Mouse (Mus musculus): Measurements from ENCODE around the gene Nfasc. TPM values are rescaled to one million over a fixed set of nuclear protein-coding genes. Genes with fewer than 3 reads are reported as not detected.

The Nfasc gene
- polyA plus RNA-seq, 1 experiment = 0.49 TPM

DNA sequence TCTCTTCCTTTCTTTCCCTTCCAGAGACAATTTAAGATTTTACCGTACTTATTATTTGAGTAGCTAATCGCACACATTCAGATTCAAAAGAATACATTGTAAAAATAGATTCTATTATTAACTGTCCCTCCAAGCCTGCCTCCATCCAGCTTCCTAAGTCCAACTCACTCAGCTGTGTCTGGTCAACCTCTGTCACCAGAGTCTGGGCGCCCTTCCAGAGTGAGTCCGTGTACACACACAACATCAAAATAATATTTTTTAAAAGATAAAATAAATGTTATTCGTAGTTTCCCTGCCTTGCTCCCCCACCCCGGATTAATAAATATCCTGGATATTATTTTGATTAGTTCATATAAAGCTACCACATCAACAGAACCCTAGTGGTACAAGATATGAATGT is 72.4 kb downstream of the Nfasc start:
- Histone ChIP-seq H3K27ac (ENCODE audit: control insufficient read depth, insufficient read depth, low read depth, low read length) (no peak overlapping the region), H3K4me1 (ENCODE audit: control insufficient read depth, insufficient read depth, low read length) (no peaks in the 10 kb centered on the region), H3K36me3 (ENCODE audit: control insufficient read depth, insufficient read depth, low read length) (no peaks in the 10 kb centered on the region), H3K4me3 (ENCODE audit: control insufficient read depth, low read depth, low read length) (no peak overlapping the region), H3K27me3 (ENCODE audit: control insufficient read depth, insufficient read depth, low read length) (no peaks in the 10 kb centered on the region)
- TF ChIP-seq CTCF (IDR thresholded peaks at IDR 0.05; ENCODE audit: control insufficient read depth, insufficient read depth, insufficient replicate concordance, low read depth, low read length) (no peak), POLR2A (IDR thresholded peaks at IDR 0.05; ENCODE audit: control insufficient read depth, low read depth, low read length) (no peak)

DNA sequence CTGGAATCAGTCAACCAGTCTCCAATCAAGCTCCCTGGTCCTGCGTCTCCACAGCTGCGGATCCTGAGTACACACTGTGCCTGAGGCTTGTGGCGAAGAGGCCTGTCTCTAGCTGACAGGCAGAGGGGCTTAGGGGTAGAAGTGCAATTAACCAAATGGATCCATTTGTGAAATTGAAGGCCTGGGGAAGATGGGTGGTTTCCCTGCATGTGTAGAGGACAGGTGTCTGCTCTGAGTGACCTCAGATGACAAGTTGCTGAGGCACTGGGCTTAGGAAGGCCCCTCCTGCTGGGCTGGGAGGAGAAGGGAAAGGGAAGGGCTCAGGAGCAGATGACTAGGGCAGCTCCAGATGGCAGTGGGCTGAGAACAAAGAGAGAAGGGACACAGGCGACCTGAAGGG is 81.2 kb downstream of the Nfasc start:
- Histone ChIP-seq H3K4me3 (ENCODE audit: control insufficient read depth, low read depth, low read length) (no peak overlapping the region), H3K27ac (ENCODE audit: control insufficient read depth, insufficient read depth, low read depth, low read length) (no peak overlapping the region)
- no peak for TF ChIP-seq POLR2A (IDR thresholded peaks at IDR 0.05; ENCODE audit: control insufficient read depth, low read depth, low read length)

DNA sequence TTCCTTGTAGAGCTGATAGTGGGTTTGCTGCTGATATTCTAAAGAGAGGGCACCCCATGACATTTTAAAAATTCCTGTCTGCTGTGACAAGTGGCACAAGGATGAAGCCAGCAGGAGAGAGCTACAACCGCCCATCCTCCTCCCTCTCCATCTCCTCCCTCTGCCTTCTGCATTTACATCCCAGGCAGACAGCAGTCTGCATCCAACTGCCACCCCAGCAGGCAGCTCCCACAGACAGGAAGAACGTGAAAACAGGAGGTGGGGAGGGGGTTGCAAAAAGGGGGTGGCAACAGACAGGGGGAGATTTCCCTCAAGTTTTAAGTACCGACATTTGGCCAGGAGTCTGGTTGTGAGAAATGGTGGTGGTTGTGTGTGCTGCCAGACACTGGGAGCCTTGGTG is 82.0 kb downstream of the Nfasc start:
- Histone ChIP-seq H3K27me3 (ENCODE audit: control insufficient read depth, insufficient read depth, low read length) (no peaks in the 10 kb centered on the region), H3K4me1 (ENCODE audit: control insufficient read depth, insufficient read depth, low read length) (no peaks in the 10 kb centered on the region), H3K27ac (ENCODE audit: control insufficient read depth, insufficient read depth, low read depth, low read length) (no peak overlapping the region), H3K4me3 (ENCODE audit: control insufficient read depth, low read depth, low read length) (no peak overlapping the region), H3K36me3 (ENCODE audit: control insufficient read depth, insufficient read depth, low read length) (no peaks in the 10 kb centered on the region)
- no peak for TF ChIP-seq CTCF (IDR thresholded peaks at IDR 0.05; ENCODE audit: control insufficient read depth, insufficient read depth, insufficient replicate concordance, low read depth, low read length)
- TF ChIP-seq POLR2A (IDR thresholded peaks at IDR 0.05; ENCODE audit: control insufficient read depth, low read depth, low read length) = no peak

More for the DNA sequence above, 81.2 kb downstream of the Nfasc start:
- no peaks in the 10 kb centered on the region for H3K27me3 ChIP-seq (ENCODE audit: control insufficient read depth, insufficient read depth, low read length)
- no peaks in the 10 kb centered on the region for H3K4me1 ChIP-seq (ENCODE audit: control insufficient read depth, insufficient read depth, low read length)
- no peaks in the 10 kb centered on the region for H3K36me3 ChIP-seq (ENCODE audit: control insufficient read depth, insufficient read depth, low read length)

DNA sequence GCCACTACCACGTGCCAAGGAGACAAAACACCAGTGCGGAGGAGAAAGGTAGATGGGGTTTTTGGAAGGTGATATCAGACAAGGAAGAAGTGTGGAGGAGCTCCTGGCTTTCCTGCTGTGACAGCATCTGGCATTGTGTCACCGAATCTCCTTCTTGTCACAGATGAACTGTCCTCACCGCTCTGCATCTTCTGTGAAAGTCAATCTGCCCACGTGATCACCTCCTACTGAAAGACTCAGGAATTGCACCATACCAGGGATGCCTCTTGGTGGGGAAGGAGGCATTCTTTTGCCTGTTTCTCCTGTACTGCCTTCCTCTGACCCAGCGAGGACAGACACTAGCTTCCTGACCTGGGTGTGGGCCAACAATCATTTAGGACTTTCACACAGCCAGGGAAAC is 86.0 kb downstream of the Nfasc start:
- Histone ChIP-seq H3K27me3 (ENCODE audit: control insufficient read depth, insufficient read depth, low read length) (no peaks in the 10 kb centered on the region), H3K27ac (ENCODE audit: control insufficient read depth, insufficient read depth, low read depth, low read length) (no peak overlapping the region), H3K4me3 (ENCODE audit: control insufficient read depth, low read depth, low read length) (no peak overlapping the region), H3K4me1 (ENCODE audit: control insufficient read depth, insufficient read depth, low read length) (no peaks in the 10 kb centered on the region), H3K36me3 (ENCODE audit: control insufficient read depth, insufficient read depth, low read length) (no peaks in the 10 kb centered on the region)
- TF ChIP-seq CTCF (IDR thresholded peaks at IDR 0.05; ENCODE audit: control insufficient read depth, insufficient read depth, insufficient replicate concordance, low read depth, low read length) = no peak
- TF ChIP-seq POLR2A (IDR thresholded peaks at IDR 0.05; ENCODE audit: control insufficient read depth, low read depth, low read length) = no peak

DNA sequence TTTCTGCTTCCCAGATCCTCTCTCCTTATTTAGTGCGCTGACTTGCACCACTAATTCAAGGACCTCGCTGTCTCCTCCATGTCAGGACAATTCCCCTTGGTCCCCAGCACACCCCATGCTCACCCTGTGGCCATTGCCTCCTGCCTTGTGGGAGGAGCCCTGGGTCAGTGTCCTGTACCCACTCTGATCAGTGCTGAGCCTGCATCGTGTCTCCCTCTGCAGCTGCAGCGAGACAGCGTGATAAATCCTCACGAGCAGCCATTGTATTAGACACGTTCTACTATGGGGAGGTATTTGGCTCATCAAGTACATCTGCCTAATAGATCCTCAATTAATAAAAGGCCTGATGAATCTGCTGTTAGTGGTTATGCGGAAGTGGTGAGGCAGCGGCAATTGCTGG is 86.8 kb downstream of the Nfasc start:
- no peak overlapping the region for H3K27ac ChIP-seq (ENCODE audit: control insufficient read depth, insufficient read depth, low read depth, low read length)

DNA sequence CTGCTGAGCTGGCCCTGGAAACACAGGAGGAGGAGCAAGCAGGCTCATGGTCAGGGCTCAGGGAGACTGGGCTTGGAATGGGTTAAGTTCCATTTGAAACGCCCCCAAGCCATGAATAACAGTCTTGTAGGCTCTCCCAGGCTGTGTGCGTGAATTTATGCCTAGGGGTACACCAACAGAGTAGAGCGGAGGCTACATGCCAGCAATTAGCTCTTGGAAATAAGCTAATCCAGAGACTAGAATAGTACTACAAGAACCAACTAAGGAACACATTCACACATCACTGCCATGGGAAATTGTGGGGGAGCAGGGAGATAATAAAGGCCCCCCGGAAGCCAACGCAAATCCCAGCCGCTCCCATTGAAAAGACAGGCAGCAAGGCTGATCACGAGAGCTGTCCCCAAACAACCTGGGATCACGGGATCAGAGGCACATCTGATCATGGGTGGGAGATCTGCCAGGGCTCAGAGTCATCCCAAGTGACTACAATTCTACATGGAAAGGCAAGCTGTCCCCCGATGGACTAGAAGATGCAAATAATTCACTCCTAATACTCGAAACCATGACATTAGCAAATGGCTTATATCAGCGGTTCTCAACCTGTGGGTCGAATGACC is 87.6 kb downstream of the Nfasc start:
- H3K4me1 ChIP-seq (ENCODE audit: control insufficient read depth, insufficient read depth, low read length) = no peaks in the 10 kb centered on the region
- TF ChIP-seq POLR2A (IDR thresholded peaks at IDR 0.05; ENCODE audit: control insufficient read depth, low read depth, low read length) (no peak), CTCF (IDR thresholded peaks at IDR 0.05; ENCODE audit: control insufficient read depth, insufficient read depth, insufficient replicate concordance, low read depth, low read length) (no peak)
- no peaks in the 10 kb centered on the region for H3K36me3 ChIP-seq (ENCODE audit: control insufficient read depth, insufficient read depth, low read length)
- H3K4me3 ChIP-seq (ENCODE audit: control insufficient read depth, low read depth, low read length) = no peak overlapping the region
- no peaks in the 10 kb centered on the region for H3K27me3 ChIP-seq (ENCODE audit: control insufficient read depth, insufficient read depth, low read length)
- no peak overlapping the region for H3K27ac ChIP-seq (ENCODE audit: control insufficient read depth, insufficient read depth, low read depth, low read length)

More for the DNA sequence above, 86.8 kb downstream of the Nfasc start:
- no peak for TF ChIP-seq POLR2A (IDR thresholded peaks at IDR 0.05; ENCODE audit: control insufficient read depth, low read depth, low read length)
- H3K4me3 ChIP-seq (ENCODE audit: control insufficient read depth, low read depth, low read length) = no peak overlapping the region
- H3K4me1 ChIP-seq (ENCODE audit: control insufficient read depth, insufficient read depth, low read length) = no peaks in the 10 kb centered on the region
- H3K27me3 ChIP-seq (ENCODE audit: control insufficient read depth, insufficient read depth, low read length) = no peaks in the 10 kb centered on the region
- no peaks in the 10 kb centered on the region for H3K36me3 ChIP-seq (ENCODE audit: control insufficient read depth, insufficient read depth, low read length)

DNA sequence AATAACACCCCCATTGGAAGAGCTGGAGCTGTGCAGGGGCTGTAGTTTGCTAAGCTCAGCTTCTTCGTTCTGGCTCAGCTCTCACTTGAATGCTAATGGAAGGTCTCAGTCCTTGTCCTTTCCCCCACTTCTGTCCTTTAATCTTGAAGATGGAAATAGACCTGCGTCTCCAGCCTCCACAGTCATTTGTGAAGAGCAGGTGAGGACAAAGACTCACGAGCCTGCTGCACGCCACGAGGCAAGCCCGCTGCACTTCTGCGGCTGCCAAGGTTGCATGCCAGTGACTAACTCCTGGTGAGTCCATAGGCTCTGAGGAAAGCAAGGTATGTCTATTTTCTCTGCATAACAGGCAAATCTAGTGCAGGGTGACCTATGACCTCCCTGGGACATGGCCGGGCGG is 88.4 kb downstream of the Nfasc start:
- Histone ChIP-seq H3K27ac (ENCODE audit: control insufficient read depth, insufficient read depth, low read depth, low read length) (no peak overlapping the region), H3K36me3 (ENCODE audit: control insufficient read depth, insufficient read depth, low read length) (no peaks in the 10 kb centered on the region), H3K4me1 (ENCODE audit: control insufficient read depth, insufficient read depth, low read length) (no peaks in the 10 kb centered on the region), H3K27me3 (ENCODE audit: control insufficient read depth, insufficient read depth, low read length) (no peaks in the 10 kb centered on the region), H3K4me3 (ENCODE audit: control insufficient read depth, low read depth, low read length) (no peak overlapping the region)
- TF ChIP-seq CTCF (IDR thresholded peaks at IDR 0.05; ENCODE audit: control insufficient read depth, insufficient read depth, insufficient replicate concordance, low read depth, low read length) = no peak
- no peak for TF ChIP-seq POLR2A (IDR thresholded peaks at IDR 0.05; ENCODE audit: control insufficient read depth, low read depth, low read length)

DNA sequence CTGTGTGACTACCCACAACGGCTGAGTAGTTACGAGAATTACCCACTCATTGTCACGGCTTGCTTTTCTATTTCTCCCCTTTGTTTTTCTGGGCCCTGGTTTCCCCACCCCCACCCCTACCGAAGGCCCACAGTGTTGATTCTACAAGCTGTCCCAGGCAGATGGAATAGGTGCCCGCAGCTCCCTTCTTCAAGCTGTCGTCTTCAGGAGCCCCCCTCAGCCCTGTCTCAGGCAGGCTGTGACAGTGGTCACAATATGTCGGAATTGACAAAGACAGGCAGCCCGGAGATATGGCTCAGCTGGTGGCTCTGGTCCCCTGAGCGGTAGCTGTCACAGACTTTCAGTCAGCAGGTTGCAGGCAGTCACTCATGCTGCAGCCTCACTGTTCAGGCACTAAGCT is 90.9 kb downstream of the Nfasc start:
- no peaks in the 10 kb centered on the region for H3K36me3 ChIP-seq (ENCODE audit: control insufficient read depth, insufficient read depth, low read length)
- H3K27ac ChIP-seq (ENCODE audit: control insufficient read depth, insufficient read depth, low read depth, low read length) = no peak overlapping the region
- no peaks in the 10 kb centered on the region for H3K4me1 ChIP-seq (ENCODE audit: control insufficient read depth, insufficient read depth, low read length)
- no peaks in the 10 kb centered on the region for H3K27me3 ChIP-seq (ENCODE audit: control insufficient read depth, insufficient read depth, low read length)
- TF ChIP-seq POLR2A (IDR thresholded peaks at IDR 0.05; ENCODE audit: control insufficient read depth, low read depth, low read length) = no peak
- TF ChIP-seq CTCF (IDR thresholded peaks at IDR 0.05; ENCODE audit: control insufficient read depth, insufficient read depth, insufficient replicate concordance, low read depth, low read length) = no peak
- no peak overlapping the region for H3K4me3 ChIP-seq (ENCODE audit: control insufficient read depth, low read depth, low read length)
